Mouse (Mus musculus) layer of hippocampus, postnatal 36 days (tissue): Measurements from ENCODE around the gene Cntn6. TPM values are rescaled to one million over a fixed set of nuclear protein-coding genes. Genes with fewer than 3 reads are reported as not detected.

Experiments
- DNase-seq, 2 experiments: peaks; one replicate each; pipeline ENCODE4 v3.0.0; 2022
- total RNA-seq, 2 experiments: library from RNA; stranded (reverse); gene quantifications; 2 replicates each; pipeline ENCODE4 v1.2.3; 2021

Gene Cntn6
- 1 to 10 TPM; 5.6 to 7.3 TPM for total RNA-seq

DNA sequence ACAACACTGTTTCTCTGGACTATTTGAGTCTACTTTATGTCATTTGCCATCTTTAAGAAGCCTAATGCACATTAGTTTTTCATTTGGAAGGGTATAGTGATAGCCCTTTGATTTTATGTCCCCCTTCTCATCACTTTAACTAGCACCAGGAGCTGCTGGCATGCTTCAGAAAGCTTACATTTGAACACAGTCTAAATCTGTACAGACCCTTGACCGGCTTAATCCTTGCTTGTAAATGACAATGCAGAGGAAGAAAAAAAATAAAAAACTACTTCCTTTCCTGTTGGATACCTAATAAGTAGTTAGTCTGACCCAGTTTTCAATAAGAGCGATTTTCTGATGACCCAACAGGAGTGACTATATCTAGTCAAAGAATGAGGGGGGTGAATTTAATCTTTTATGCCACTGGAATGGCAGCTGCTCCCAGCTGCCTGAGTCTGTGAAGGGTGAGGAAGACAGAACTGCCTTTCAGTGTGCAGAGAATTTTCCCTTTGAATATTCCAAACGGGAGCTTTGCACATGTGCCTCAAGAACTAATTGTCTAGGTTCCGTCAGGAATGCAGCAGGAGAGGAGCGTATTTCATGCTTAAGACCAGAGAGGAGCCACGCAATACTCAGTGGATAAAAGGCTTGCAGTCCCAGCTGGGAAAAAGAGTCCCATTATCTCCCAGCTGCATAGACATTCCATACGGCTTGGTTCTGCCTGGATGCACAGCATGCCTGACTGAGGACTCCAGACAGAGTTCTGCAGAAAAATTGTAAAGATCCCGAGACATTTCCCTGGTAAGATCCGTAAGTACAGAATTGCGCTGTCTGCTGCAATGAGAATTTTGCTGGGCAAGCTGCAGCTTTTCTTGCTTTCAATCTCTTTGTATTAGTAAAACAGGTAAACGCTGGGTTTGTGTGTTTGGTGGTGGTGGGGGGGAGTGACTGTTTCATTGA lies at the start of gene Cntn6:
Cntn6 (plus strand) TSS at position 301 of the 942 bp plus-strand sequence.
- peak; percentile 13 to 22 for DNase-seq

DNA sequence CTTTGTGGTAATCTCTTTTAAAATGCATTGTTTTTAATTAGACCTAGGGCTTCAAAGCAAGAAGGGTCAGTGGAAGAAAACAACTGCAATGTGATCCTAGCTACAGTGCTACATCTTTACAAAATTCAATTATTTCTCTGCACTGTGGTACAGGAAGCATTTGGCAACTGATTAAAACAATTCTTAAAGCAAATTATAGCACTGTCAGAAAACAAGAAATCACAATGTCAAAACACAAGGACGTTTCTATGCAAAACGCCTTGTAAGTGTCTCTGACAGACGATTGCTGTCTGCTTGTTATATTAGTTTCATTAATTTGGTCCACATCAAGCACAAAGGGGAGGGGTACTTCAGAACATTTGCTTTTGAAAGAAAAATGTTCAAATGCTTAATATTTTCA lies 48.9 kb upstream of the Cntn6 start:
- no peak for DNase-seq

DNA sequence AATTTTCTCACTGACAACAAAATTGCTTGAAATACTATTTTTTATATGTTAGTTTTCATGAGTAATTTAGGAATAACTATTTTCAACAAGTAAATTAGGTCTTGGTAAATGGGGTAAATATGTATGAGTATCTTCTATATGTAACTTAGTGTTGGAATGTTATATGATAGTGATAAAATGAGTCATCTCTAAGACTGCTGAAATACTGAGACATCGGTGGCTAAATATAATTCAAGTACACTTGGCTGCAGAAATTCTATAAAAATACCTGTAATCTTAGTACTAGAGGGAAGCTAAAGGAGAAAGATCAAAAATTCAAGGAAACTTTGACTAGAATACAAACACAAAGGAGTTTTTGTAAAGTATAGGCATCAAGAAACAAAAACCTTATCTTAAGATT lies 21.9 kb upstream of the Cntn6 start:
- no peak for DNase-seq

DNA sequence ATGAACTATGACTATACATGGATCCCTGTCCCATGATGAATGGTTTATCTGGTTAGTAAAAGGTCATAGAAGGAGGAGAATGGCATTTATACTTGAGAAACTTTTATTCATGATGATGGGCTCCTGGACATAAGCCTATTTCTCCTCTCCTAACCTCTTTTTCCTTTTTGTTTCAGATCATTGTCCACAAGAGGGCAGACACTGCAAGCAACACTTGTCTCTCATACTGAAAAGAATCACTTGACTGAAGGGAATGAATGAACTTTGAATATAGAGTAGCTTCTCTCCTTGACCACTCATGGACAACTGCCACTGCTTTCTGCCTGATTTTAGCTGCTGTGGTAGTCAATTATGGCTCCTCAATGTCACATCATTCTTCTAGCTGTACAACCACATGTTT lies 13.3 kb upstream of the Cntn6 start:
- no peak for DNase-seq

DNA sequence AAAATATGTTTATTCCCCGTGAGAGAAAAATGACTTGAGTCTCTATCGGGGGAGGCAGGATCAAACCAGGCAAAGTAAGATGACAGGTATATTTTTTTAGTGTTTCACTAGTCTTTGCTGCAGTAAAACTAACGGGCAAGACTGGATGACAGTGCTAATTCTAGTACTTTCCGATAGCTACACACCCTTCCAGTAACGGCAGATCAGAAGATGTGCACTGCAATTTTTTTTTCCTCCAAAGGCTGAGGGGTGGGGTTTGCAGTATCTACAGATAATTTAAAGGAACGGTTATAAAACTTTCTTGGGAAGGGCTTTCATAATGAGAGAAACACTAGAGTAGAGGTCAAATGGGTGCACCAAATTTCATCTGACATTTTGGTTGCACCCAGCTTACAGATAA lies 869 bp downstream of the Cntn6 start:
- DNase-seq, result no peak

DNA sequence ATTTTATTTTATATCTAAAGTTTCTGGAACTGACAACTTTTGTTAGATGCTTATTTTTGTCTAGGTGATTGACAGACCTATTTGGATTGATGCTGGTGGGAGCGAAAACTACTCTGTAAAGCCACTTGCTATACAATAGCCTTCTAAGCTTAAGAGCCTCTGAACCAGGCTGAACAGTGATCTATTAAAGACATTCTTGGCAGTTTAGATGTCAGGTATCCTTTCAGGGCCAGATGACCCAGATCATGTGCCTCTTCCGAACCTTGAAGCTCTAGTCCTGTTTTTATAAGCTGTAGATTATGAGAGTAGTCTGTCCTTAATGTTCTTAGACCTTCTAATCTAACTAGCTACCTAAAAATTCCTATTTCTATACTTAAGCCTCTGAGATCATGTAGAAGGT lies 3.2 kb downstream of the Cntn6 start:
- no peak for DNase-seq

DNA sequence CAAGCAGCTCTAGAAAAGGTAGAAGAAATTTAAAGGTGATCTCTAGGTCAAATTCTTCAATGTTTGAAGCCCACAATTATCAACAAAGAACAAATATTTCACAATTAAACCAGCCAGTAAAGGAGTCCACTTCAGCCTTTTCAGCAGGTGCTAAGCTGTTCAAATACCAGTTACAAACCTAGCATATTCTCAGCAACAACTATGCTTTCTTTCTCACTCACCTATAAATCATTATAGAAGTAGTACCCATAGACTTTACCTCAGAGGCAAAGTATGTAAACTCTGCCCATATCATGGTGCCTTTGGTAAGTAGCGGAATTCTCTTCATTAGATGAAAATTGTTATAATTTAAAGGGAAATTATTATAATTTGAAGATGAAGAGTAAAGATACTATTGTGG lies 71.4 kb downstream of the Cntn6 start:
- DNase-seq, result no peak

DNA sequence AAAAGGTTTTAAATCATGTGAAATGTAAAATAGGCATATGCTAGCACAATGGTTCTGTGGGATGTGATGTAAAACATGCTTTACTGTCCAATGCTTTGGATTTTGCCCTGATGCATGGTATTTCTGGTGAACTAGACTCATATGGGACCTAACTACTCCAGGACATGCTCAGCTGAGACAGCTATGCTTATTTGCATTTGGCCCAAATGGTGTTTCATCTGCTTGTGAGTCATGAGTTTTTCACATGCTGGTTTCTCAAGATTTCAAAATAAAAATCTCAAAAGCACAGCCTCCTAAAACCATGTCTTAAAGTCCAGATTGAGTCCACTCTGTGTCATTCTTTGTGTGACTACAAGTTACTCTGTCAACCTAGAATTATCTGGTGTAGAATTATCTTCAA lies 77.0 kb downstream of the Cntn6 start:
- no peak for DNase-seq

DNA sequence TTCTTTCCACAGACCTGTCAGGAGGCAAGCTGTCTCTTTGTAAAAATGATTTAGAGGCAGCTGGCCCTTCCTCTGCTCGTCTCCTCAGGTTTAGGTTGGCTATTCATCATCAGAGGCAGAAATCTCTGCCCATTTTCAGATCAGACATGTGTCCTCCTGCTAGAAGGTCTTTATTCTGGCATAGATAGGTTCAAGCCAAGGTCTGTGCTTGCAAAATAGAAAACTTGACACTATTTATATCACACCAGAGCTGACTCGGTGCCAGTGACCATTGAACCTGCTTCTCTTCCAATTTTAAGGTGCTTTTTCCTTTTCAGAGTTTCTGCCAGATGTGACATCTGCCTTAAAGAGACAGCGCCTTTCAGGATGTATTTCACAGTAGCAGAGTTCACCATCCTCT lies 95.4 kb downstream of the Cntn6 start:
- no peak for DNase-seq

DNA sequence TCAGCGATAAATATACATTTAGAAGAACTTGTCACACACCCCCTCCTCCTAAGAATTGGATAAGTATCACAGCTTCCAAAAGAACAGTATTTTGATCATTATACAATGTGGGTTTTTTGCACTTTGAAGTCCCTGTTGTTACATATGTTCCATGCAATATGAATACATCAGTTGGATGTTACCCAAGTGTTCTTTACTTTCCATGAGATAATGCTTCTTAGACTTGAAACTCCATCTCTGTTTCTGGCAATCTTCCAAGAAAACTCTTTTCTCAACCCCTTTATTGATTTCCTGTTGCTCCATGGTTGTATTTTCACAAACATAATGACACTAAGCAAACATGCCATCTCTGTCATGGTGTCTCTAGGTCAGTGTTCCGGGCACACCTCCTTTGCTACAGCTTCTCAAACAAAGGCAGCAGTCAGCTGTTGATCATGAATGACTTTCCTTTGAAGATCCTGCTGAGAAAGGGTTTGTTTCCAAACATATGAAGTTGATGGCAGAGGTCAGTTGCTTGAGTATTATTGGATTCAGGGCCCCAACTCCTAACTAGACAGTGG lies 108.3 kb downstream of the Cntn6 start:
- DNase-seq, result no peak

DNA sequence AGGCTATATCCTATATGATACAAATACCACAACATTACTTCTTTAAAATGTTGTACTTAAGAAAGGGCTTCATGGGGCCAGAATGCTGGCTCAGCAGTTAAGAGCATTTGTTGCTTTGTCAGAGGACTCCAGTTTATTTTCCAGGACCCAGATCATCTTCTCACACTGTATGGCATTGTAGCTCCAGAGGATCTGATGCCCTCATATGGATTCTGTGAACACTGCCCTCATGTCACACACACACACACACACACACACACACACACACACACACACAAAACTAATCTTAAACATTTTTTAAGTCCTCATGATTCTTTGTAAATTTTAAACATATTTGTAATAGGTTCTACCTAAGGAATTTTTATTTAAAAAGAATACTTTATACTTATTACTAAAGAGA lies 110.3 kb downstream of the Cntn6 start:
- DNase-seq, result no peak

DNA sequence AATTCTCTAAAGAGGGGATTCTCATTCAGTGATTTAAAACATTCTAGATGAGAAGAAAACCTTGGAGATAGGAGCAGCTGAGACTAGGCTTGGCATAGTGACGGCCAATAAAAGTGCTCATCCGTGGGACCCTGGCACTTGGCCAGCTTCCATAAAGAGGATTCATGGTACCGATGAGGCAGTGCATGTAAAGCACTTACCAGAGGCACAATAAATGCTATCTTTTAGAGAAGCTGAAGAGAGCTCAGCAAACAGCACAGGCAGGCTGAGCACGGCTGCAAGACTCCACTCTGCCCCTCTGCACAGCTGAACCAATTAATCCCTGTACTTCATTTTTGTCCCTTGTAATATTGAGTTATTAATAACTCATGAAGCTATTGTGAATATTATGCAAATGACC lies 110.8 kb downstream of the Cntn6 start:
- DNase-seq, result no peak

DNA sequence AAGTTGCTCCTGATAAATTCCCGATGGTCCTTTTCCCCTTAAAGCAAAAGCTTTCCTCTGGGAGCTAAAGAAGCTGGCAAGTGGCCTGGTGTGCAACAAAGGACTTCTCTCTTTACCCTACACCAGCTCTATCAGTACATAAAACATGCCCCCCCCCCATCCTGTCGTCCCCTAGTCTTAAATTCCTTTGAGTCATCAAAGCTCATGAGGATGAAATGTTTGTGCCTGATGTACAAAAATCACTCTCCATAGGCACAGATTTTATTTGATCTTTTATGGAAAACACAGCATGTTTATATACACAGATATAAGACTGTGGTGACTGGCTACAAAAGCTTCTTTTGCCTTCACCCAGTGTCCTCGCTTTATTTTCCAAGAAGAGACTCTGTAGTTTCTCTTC lies 112.6 kb downstream of the Cntn6 start:
- no peak for DNase-seq

DNA sequence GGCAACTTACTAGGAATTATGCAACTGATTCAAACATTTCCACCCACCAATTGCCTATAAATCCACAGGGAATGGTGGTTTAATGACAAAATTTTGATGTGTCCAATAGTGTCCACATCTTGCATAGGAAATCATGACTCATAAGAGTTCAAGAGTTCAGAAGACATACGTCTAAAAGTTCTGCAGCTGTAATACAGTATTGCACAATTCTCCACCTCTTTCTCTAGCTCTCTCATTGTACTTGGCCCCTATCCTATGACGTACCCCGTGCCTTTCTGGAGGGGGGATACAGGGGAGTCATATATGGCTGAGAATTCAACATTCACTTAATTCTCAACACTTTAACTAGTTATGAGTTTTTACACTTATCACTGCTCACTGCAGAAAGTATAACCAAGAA lies 160.9 kb downstream of the Cntn6 start:
- DNase-seq, result no peak

DNA sequence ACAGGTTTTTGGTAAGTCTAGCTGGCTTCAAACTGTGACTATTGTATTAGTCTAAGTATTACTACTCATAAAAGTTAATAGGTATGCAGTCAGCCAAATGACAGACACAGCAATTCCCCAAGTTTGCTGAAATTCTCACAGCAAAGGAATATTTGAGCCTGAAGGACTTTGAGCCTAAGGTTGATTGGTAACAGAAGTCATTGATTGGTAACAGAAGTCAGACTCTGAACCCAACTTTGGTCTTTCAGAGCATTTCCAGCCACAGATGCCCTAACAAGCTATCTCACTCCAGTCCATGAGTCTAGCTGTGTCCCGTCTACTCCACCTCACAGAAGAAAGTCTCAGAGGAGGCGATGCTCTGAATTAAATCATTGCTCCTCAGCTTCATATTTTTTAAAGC lies 176.1 kb downstream of the Cntn6 start:
- DNase-seq, result no peak

DNA sequence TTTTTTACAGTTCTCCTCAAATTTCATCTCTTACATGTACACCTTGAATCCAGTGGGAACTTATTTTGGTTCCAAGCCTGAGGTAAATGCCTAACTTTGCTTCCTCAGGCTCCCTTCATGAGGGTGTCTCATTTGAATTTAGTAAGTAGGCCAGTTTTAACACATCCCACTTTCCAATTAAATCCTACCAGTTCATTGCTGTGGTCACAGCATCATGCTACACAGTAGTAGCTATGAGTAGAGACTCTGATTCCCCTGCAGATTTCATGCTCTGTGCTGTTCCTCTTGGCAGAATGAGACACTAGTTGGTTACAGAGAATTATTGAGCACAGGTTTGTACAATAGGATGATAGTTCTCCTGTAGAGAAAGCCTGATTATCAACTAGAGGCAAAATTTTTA lies 181.7 kb downstream of the Cntn6 start:
- DNase-seq, result no peak

DNA sequence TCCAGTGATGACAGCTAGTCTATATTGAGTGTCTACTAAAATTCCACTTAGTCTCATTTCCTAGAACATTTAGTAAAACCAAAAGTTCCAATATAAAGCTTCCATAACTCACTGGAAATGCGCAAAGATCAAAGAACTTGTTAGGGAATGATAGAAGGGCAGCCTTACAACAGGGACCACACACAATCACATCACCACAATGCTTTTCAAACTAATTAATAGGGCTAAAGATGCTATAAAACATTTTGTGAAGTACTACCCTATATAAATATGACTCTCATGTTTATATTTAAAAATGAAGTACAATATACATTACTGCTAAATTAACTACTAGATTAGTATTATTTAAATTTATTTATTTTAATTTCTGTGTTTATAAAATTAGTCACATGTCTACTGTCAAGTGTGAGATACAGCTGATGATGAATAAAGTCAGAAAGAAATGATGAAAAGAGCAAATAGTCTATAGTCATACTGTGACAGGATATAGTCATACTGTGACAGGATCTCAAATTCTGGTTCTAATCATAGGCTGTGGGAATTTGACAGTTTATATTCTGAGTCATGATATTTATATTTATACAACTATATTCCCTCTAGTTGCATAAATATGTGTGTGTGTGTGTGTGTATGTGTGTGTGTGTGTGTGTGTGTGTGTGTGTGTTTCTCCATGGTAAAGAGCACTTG lies 187.4 kb downstream of the Cntn6 start:
- no peak for DNase-seq

DNA sequence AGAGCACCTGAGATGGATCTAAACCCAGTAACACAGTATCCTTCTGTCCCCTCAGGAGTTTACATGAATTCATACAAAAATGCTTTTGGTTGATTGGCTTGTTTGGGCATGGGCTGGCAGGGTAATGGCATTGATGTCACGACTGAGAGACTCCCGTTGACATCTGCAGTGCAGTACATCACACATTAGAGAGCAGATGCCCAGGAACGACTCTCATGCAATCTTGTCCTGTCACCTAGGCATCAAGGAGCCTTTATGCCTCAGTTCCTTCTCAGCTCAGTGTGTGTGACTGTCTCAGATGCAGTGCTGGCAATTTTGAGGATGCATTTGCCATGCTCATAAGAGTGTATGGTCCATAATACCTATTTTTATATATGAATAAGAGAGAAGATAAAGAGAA lies 195.4 kb downstream of the Cntn6 start:
- no peak for DNase-seq

DNA sequence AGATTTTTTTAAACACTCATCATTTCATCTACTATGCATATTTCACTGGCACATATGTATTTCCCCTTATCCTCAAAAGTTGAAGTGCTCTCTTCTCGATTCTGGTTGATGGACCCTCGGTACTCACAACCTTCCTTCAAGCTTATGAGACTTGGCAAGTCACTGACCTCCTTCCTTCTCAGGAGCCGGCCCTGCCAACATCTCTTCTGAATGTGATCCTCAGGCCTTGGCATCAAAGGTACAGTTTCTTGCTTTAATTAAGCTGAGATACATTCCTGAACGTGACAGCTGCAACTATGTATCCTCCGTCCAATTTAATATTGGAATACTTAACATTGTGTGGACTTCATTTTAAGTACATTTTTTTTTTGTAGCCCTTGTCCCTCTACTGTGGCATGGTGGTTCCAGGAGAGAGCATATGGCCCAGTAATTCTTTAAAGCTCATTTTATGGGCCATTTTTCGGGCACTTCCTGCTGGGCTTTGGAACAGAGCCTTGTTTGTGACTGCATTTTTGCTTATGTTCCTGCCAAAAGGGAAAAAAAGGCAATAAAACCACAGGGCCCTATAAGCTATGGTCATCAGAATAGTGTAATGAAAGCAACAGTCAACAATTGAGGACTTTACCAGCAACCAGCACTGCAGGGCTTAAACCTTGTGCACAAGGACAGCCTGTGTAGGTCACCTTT lies 196.0 kb downstream of the Cntn6 start:
- DNase-seq, result no peak

DNA sequence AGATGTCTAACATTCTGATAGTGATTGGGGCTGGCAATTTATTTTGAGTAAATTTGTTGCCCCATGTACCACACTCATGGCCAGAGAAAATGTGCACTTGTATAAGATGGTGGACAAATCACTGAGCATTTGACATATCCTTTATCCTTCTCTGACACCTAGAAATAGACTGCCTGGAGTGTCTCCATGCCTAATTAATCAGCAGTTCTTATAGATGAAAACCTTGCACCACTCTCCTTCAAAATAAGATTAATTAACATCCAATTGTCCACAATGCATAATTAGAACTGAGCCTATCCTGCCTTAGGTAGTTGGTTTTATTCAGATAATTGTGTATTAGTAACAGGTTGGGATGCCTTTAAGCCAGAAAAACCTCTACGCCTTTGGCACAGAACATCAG lies 236.0 kb downstream of the Cntn6 start:
- DNase-seq, result no peak

DNA sequence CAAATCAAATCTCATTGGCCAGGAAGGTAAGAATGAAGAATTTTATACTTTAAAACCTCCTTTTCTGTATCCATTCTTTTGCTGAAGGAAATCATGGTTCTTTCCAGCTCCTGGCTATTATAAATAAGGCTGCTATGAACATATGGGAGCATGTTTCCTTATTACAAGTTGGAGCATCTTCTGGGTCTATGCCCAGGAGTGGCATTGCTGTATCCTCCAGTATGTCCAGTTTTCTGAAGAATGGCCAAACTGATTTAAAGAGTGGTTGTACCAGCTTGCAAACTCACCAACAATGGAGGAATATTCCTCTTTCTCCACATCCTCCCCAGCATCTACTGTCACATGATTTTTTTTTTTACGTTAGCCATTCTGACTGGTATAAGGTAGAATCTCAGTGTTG lies 241.7 kb downstream of the Cntn6 start:
- no peak for DNase-seq

DNA sequence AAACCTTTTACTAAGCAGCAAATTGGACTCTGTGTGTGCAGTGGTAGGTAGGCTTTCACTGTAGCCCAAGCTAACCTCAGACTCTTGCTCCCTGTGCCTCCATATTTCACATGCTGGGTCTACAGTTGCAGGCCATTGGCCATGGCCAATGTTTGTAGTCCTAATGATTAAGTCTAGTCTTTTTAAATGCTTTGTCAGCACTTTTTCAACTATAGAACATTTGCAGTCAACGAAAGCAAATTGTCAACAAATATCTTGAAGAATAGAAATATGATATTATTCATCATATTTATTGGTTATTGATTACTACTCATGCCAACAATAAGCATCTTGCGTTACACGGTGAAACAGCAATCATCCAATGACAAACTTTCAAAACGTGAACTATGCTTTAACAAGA lies 246.4 kb downstream of the Cntn6 start:
- DNase-seq, result no peak

DNA sequence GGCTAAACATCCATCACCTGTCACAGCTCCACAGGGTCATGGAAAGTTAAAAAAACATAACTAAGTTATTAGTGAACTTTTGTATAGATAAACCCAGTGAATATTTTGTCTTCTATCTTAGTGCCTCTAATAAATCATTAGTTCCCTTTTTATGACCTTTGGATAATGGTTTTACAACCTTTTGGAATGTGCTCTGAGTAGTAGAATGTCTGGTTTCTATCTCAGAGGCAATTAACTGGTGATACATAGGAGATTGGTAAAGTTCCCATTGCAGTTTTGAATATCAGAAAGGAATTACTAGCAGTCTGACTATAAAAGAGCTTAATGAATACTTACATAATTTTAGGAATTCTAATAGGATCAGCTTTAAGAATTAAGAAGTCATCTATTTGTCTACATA lies 265.5 kb downstream of the Cntn6 start:
- no peak for DNase-seq
